Mouse (Mus musculus): Measurements from ENCODE around the gene Keap1. TPM values are rescaled to one million over a fixed set of nuclear protein-coding genes. Genes with fewer than 3 reads are reported as not detected.
"Not testable (repeated sequence)": the region's sequence is repeated elsewhere in the genome, so short reads cannot be mapped to it uniquely, and the experiment has no call there.

Gene Keap1
- polyA plus RNA-seq, 1 experiment from 2014 or later: 73.2 TPM

GRCm38 (mm10) chr9:21260491-21261040, 21.4 kb upstream of the Keap1 start:
- H3K27me3 ChIP-seq: no peaks in the 10 kb centered on the region
- peaks cover 9% of the 10 kb centered on the region for H3K4me1 ChIP-seq
- no peak overlapping the region for H3K9ac ChIP-seq
- H3K27ac ChIP-seq (replicated peaks): no peak overlapping the region
- no peaks in the 10 kb centered on the region for H3K36me3 ChIP-seq
- no peak for ATAC-seq (ENCODE audit: insufficient number of reproducible peaks, low FRiP score, low TSS enrichment, low read depth)
- H3K9me3 ChIP-seq (replicated peaks): no peaks in the 10 kb centered on the region
- H3K4me2 ChIP-seq (replicated peaks): no peak overlapping the region
- H3K4me3 ChIP-seq (replicated peaks): no peak overlapping the region
- 61% methylated on average over 6 of the region's 6 CpGs for WGBS

GRCm38 (mm10) chr9:21256349-21256748, 17.2 kb upstream of the Keap1 start:
- not testable (repeated sequence) for H3K4me1 ChIP-seq; H3K9ac ChIP-seq; H3K9me3 ChIP-seq (replicated peaks); H3K36me3 ChIP-seq; H3K4me3 ChIP-seq (replicated peaks); H3K27ac ChIP-seq (replicated peaks); H3K27me3 ChIP-seq; ATAC-seq (ENCODE audit: insufficient number of reproducible peaks, low FRiP score, low TSS enrichment, low read depth); H3K4me2 ChIP-seq (replicated peaks)
- 83% methylated on average over 4 of the region's 4 CpGs for WGBS

GRCm38 (mm10) chr9:21254690-21255089, 15.5 kb upstream of the Keap1 start:
- H3K4me2 ChIP-seq (replicated peaks): no peak overlapping the region
- H3K4me3 ChIP-seq (replicated peaks): no peak overlapping the region
- H3K36me3 ChIP-seq: no peaks in the 10 kb centered on the region
- H3K4me1 ChIP-seq: peaks cover 8% of the 10 kb centered on the region
- H3K9me3 ChIP-seq (replicated peaks): no peaks in the 10 kb centered on the region
- H3K27me3 ChIP-seq: peaks cover 13% of the 10 kb centered on the region
- H3K9ac ChIP-seq: no peak overlapping the region
- no peak overlapping the region for H3K27ac ChIP-seq (replicated peaks)
- 0 out of 2 replicates have a peak, but pooled peaks have one; percentile 12 for ATAC-seq (ENCODE audit: insufficient number of reproducible peaks, low FRiP score, low TSS enrichment, low read depth)

DNA sequence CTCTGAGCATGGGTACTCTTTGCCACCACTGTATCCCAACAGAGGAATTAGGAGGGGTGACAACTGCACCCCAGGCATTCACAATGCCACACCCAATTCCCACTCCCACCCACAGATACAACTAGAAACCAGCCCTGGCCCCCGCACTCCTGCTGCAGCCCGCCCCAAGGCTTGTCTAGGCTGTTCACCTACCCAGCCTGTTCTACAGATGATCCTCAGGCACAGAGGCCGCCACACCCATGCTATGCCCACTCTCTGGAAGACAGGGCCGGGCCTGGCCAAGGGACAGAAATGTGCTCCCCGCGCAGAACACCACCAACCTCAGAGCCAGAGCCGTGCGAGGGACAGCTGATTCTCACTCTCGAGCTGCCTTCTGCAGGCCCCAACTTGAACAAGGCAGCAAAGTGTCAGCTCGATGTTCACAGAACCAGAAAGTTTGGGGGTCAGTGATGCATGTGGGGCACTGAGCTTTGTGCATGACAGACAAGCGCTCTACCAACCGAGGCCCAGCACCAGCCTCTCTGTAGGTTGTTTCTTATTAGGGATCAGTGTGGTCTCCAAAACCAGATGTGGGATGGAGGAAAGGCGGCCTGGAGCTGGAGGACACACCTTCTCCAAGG, 12.1 kb upstream of the Keap1 start:
- Histone ChIP-seq H3K27me3 (peaks cover 43% of the 10 kb centered on the region), H3K27ac (replicated peaks) (peak overlapping the region; percentile 79)
- WGBS: 48% methylated on average over 13 of the region's 13 CpGs

DNA sequence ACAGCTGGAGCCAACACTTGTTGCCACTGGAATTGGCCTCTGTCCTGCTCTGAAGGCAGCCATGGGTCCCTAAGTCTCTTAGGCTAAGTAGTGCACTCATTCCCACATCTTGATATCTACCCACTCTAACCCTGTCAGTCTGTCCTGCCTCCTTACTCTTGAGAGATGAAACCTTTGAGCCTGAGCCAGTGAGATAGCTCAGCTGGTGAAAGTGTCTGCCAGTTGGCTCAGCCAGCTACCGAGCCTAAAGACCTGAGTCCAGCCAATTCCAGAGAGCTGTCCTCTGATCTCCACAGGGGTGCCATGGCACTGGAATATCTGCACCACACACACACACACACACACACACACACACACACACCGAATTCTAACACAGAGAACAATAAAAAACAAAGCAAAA, 11.3 kb upstream of the Keap1 start:
- Histone ChIP-seq H3K4me2 (replicated peaks) (0 out of 2 replicates have a peak overlapping the region, but pooled peaks have one; percentile 8), H3K9me3 (replicated peaks) (no peaks in the 10 kb centered on the region), H3K36me3 (no peaks in the 10 kb centered on the region), H3K4me3 (replicated peaks) (no peak overlapping the region), H3K4me1 (peaks cover 18% of the 10 kb centered on the region), H3K9ac (no peak overlapping the region), H3K27me3 (peaks cover 50% of the 10 kb centered on the region), H3K27ac (replicated peaks) (peak overlapping the region; percentile 79)
- no peak for ATAC-seq (ENCODE audit: insufficient number of reproducible peaks, low FRiP score, low TSS enrichment, low read depth)
- WGBS: 48% methylated on average over 2 of the region's 2 CpGs

More for the DNA sequence above, 12.1 kb upstream of the Keap1 start:
- Histone ChIP-seq H3K36me3 (no peaks in the 10 kb centered on the region), H3K4me1 (peaks cover 18% of the 10 kb centered on the region), H3K4me3 (replicated peaks) (no peak overlapping the region), H3K9me3 (replicated peaks) (no peaks in the 10 kb centered on the region), H3K9ac (no peak overlapping the region), H3K4me2 (replicated peaks) (0 out of 2 replicates have a peak overlapping the region, but pooled peaks have one; percentile 8)
- ATAC-seq (ENCODE audit: insufficient number of reproducible peaks, low FRiP score, low TSS enrichment, low read depth): peak; percentile 52; the same call in 1 of the 2 replicates

DNA sequence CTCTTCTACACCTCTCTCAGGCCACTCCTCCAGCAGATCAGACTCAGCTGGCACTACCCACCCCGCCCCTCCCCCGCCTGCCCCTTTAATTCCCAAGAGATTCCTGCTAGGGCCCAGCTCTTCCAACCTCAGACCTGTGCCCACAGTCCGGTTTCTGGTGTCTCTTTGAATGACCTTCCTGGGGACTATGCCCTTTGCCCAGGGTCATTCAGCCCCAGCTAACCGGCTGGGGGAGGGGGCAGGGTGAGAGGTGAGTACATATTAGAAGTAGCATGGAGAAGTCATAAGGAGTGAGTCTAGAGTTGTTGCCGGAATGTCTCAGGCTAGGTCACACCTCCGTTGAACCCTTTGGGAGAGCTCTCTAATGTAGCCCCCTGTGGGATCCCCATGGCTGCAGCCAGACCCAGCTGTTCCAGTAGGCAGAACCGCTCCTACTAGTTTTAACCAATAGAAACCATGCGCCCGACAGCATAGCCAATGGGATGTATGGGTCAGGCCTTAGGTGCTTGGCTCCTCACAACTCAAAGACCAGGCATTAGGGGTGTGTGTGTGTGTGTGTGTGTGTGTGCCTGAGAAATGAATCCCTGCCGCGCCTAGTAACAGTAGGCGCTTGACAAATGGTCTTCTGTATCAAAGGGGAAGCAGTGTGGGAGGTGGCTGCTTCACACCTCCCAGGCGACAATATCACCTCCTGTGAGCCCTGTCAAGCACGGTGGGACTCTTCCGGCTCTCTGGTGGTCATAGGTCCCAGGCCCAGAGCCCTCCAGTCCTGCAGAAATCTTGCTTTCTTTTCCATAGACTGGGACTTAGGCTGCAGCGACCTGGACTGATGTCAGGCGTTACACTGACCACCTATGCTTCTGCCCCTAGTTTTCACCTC, 10.7 kb upstream of the Keap1 start:
- no peak overlapping the region for H3K9ac ChIP-seq
- H3K9me3 ChIP-seq (replicated peaks): no peaks in the 10 kb centered on the region
- H3K36me3 ChIP-seq: no peaks in the 10 kb centered on the region
- peaks cover 23% of the 10 kb centered on the region for H3K4me1 ChIP-seq
- 40% methylated on average over 17 of the region's 17 CpGs for WGBS
- peaks cover 57% of the 10 kb centered on the region for H3K27me3 ChIP-seq
- H3K27ac ChIP-seq (replicated peaks): peak overlapping the region; percentile 79
- no peak overlapping the region for H3K4me2 ChIP-seq (replicated peaks)
- peak; percentile 25; the same call in 1 of the 2 replicates for ATAC-seq (ENCODE audit: insufficient number of reproducible peaks, low FRiP score, low TSS enrichment, low read depth)
- no peak overlapping the region for H3K4me3 ChIP-seq (replicated peaks)

GRCm38 (mm10) chr9:21248326-21248725, 9.2 kb upstream of the Keap1 start, which contains the start of gene S1pr5:
Gene S1pr5, minus strand, starts transcription at chr9:21248443.
- WGBS: 2% methylated on average over 30 of the region's 30 CpGs
- ATAC-seq (ENCODE audit: insufficient number of reproducible peaks, low FRiP score, low TSS enrichment, low read depth): no peak
- H3K36me3 ChIP-seq: no peaks in the 10 kb centered on the region
- H3K4me3 ChIP-seq (replicated peaks): peak within 1 kb of the TSS; percentile 29
- no peaks in the 10 kb centered on the region for H3K9me3 ChIP-seq (replicated peaks)
- no peak within 1 kb of the TSS for H3K27ac ChIP-seq (replicated peaks)
- no peak within 1 kb of the TSS for H3K9ac ChIP-seq
- H3K4me1 ChIP-seq: peaks cover 35% of the 10 kb centered on the region
- peaks cover 72% of the 10 kb centered on the region for H3K27me3 ChIP-seq
- H3K4me2 ChIP-seq (replicated peaks): peak within 1 kb of the TSS; percentile 50

DNA sequence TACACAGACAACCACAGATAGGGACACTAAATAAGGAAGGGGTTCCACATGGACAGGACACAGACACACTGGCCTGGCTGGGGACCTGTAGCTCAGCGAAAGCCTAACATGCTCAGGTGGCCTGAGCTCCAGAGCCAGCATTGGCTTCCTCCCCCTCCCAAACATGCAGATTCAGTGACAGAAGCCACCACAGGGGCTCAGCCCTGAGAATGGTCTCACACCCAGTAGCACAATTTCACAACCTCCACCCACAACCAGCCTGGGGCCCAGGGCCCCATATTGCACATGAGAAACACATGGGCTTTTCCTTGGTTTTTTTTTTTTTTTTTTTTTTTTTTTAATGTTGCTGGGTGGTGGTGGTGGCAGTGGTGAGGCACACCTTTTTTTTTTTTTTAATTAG, 7.2 kb upstream of the Keap1 start:
- no peak overlapping the region for H3K4me3 ChIP-seq (replicated peaks)
- H3K27ac ChIP-seq (replicated peaks): no peak overlapping the region
- H3K36me3 ChIP-seq: no peaks in the 10 kb centered on the region
- H3K9me3 ChIP-seq (replicated peaks): no peaks in the 10 kb centered on the region
- peaks cover 92% of the 10 kb centered on the region for H3K27me3 ChIP-seq
- H3K9ac ChIP-seq: no peak overlapping the region
- H3K4me1 ChIP-seq: peaks cover 32% of the 10 kb centered on the region
- 90% methylated on average over 1 of the region's 1 CpGs for WGBS
- H3K4me2 ChIP-seq (replicated peaks): no peak overlapping the region
- ATAC-seq (ENCODE audit: insufficient number of reproducible peaks, low FRiP score, low TSS enrichment, low read depth): no peak

DNA sequence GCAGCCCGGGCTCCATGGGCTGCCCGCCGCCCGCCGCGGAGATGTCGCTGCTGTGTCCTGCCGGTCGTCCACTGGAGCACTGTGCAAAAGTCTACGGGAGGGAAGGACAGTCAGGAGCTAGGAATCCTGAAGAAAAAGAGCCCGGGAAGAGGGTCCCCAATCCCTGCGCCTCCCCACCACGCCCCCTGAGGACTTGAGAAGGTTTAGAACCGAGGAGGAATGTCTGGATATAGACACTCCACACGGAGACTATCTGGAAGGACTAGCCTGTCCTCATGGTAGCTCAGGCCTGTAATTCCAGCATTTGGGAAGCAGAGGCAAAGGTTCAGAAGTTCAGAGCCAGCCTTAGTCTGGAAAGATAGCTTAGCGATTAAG, 5.9 kb upstream of the Keap1 start:
- no peak for ATAC-seq (ENCODE audit: insufficient number of reproducible peaks, low FRiP score, low TSS enrichment, low read depth)
- Histone ChIP-seq H3K9me3 (replicated peaks) (no peaks in the 10 kb centered on the region), H3K4me3 (replicated peaks) (peak overlapping the region; percentile 44), H3K4me1 (peaks cover 27% of the 10 kb centered on the region), H3K9ac (peak overlapping the region; percentile 18; the same call in 1 of the 2 replicates), H3K4me2 (replicated peaks) (peak overlapping the region; percentile 89), H3K27ac (replicated peaks) (no peak overlapping the region), H3K36me3 (no peaks in the 10 kb centered on the region), H3K27me3 (peaks cover 83% of the 10 kb centered on the region)
- 2% methylated on average over 16 of the region's 16 CpGs for WGBS

DNA sequence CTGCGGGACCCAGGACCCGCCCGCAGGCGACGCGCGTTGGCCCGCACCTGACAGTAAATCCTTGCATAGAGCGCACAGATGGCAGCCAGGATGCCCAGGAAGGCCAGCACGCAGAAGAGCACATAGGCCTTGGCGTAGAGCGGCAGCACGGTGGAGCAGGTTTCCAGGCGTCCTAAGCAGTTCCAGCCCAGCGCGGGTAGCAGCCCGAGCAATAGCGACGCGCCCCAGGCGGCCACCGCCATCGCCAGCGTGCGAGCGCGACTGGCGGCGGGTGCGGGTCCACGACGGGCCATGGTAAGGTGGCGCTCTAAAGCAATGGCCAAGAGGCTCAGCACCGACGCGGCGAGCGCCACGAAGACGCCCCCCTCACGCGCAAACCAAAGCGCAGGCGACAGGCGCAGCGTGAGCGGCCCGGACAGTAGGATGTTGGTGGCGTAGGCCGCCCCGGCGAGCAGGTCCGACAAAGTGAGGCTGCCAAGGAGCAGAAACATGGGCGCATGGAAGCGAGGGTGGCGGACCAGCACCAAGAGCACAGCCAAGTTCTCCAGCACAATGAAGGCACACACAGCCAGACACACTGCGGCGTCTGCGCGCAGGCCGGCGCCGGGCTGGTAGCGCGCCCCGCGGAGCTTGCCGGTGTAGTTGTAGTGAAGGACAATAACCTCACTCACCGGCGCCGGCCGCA, 5.4 kb upstream of the Keap1 start:
- peaks cover 78% of the 10 kb centered on the region for H3K27me3 ChIP-seq
- peak overlapping the region; percentile 18 for H3K9ac ChIP-seq
- peaks cover 29% of the 10 kb centered on the region for H3K4me1 ChIP-seq
- peak overlapping the region; percentile 44 for H3K4me3 ChIP-seq (replicated peaks)
- no peaks in the 10 kb centered on the region for H3K36me3 ChIP-seq
- H3K9me3 ChIP-seq (replicated peaks): no peaks in the 10 kb centered on the region
- ATAC-seq (ENCODE audit: insufficient number of reproducible peaks, low FRiP score, low TSS enrichment, low read depth): peak; percentile 27; the same call in 1 of the 2 replicates
- under 1% methylated on average over 72 of the region's 72 CpGs for WGBS
- no peak overlapping the region for H3K27ac ChIP-seq (replicated peaks)
- peak overlapping the region; percentile 89 for H3K4me2 ChIP-seq (replicated peaks)

Measured in embryonic facial prominence, embryonic 15.5 days (tissue).